Mouse (Mus musculus): ENCODE data around the gene Timm17a.

GRCm38 (mm10) chr1:135344026-135344425 lies 30.4 kb upstream of the Timm17a start:
- TF ChIP-seq CTCF (conservative IDR thresholded peaks at IDR 0.05; ENCODE audit: insufficient read depth, insufficient read length, low read depth, low read length) (no peak), POLR2A (IDR thresholded peaks at IDR 0.05; ENCODE audit: low read depth, low read length) (no peak)
